Comparison of ENCODE assay signal across 8 mouse cellular contexts in the genomic region with DNA sequence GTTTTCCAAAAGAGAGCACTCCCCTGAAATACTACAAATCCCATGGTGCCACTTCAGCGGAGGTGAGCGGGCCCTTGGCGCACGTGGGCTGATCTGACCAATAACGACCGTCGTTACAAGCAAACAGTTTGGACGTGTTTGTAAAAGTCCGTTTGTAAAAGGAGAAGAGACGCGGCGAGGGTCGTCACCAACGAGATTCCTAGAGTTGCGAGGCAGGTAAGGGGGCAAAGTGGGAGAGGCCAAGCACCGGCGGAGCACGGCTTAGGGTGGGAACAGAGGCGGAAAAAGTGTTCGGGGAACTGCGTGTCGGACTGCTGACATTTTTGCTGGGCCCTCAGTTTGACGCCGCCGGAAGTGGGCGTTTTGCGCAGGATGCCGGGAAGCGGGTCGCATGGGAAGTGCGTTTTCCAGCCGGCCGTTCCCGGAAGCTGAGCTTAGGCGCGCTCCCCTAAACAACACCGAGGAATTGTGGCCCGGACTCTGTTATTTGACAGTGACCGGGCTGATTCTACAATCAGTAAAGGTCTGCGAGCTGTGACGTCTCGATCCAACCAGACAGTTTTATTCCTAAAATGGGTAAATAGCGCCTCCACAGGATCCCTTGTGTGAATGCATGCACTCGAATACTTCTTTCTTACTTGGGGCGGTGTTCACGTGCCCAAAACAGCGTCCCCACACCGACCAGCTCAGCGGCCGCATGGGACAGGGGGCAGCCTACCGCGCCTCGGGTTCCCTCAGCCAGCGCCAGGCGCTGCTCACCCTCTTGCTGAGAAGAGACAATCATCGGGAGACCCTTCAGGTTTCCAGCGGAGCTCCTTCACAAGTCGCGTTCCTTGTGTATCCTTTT. TPM values are rescaled to one million over a fixed set of nuclear protein-coding genes. Genes with fewer than 3 reads are reported as not detected.
DNase-seq lines count a peak whose midpoint lies in the region; ATAC-seq lines count a peak whose summit lies in the region.

TSS of gene C87436 (plus strand) at position 103 of the 847 bp plus-strand sequence.

- H3K27me3 ChIP-seq in hindbrain, embryonic 16.5 days (replicated peaks; ENCODE audit: control insufficient read depth, insufficient read depth, low read length), result no peaks in the 10 kb centered on the region

- peak within 1 kb of the TSS; percentile 87 for H3K9ac ChIP-seq in hindbrain, embryonic 16.5 days (ENCODE audit: low read depth, low read length)

- peak within 1 kb of the TSS; percentile 90 for H3K27ac ChIP-seq in hindbrain, embryonic 16.5 days (ENCODE audit: low read depth, low read length)
- H3K27ac ChIP-seq in macrophage, result peak within 1 kb of the TSS; percentile 96

- peaks cover 13% of the 10 kb centered on the region for H3K36me3 ChIP-seq in hindbrain, embryonic 16.5 days (ENCODE audit: control insufficient read depth, insufficient read depth, low read length)
- no peaks in the 10 kb centered on the region; the same call in 1 of the 2 replicates for H3K36me3 ChIP-seq in macrophage (ENCODE audit: inconsistent target)

- H3K79me2 ChIP-seq in macrophage (ENCODE audit: inconsistent target), result peaks cover 17% of the 10 kb centered on the region

- peak within 1 kb of the TSS; percentile 89 for H3K4me2 ChIP-seq in hindbrain, embryonic 16.5 days (ENCODE audit: low read length)

- under 1% methylated on average over 59 of the region's 59 CpGs for WGBS in hindbrain, embryonic 16.5 days
- 1% methylated on average over 57 of the region's 59 CpGs for WGBS in macrophage (ENCODE audit: missing documents)

- H3K4me1 ChIP-seq in hindbrain, embryonic 16.5 days (ENCODE audit: control insufficient read depth, insufficient read depth, low read depth, low read length), result peaks cover 13% of the 10 kb centered on the region

- peak within 1 kb of the TSS; percentile 89 for H3K4me3 ChIP-seq in hindbrain, embryonic 16.5 days (ENCODE audit: low read length)
- peak within 1 kb of the TSS; percentile 89 for H3K4me3 ChIP-seq in macrophage (ENCODE audit: inconsistent target)

- no peaks in the 10 kb centered on the region for H3K9me3 ChIP-seq in hindbrain, embryonic 16.5 days (ENCODE audit: control insufficient read depth, low read length)

- peak; percentile 87 for DNase-seq in WW6 (ENCODE audit: low read depth, low spot score)
- DNase-seq in cerebellum, postnatal 4 days (ENCODE audit: low spot score in 2 of 2), result peak; percentile 90
- peak; percentile 95 for DNase-seq in gastrocnemius, adult 18-20 months (ENCODE audit: low spot score)
- DNase-seq in left cerebral cortex, adult 18-20 months (ENCODE audit: low spot score in 2 of 2), result peak; percentile 96 to 97
- DNase-seq in right cerebral cortex, adult 18-20 months, result peak; percentile 96
- peak; percentile 80 for DNase-seq in urinary bladder, postnatal 10 days (ENCODE audit: low spot score)

- ATAC-seq in hindbrain, embryonic 16.5 days, result peak; percentile 96

RNA-seq across cellular contexts. Expression of gene C87436, which starts in this region (rescaled TPM):
- 1 to 10 TPM; 9.2 to 10.0 TPM for total RNA-seq in gastrocnemius, adult 18-20 months (2021)
- 21.4 and 22.9 TPM in 2 replicates for polyA plus RNA-seq in hindbrain, embryonic 16.5 days (2015; fragmentation: Nextera tagmentation; extraction: Ambion mirVana)
- total RNA-seq in left cerebral cortex, adult 18-20 months (2021), result 10 to 100 TPM; 21.6 to 22.8 TPM
- total RNA-seq in macrophage (2018; cell fraction: chromatin; rRNA removed), result 10 to 100 TPM in 18 of 26 experiments, 1 to 10 TPM in 8; 3.5 to 42.6 (median 15.7) TPM
- 10 to 100 TPM in 8 of 26 experiments, 1 to 10 TPM in 18; 3.0 to 14.3 (median 9.1) TPM for total RNA-seq in macrophage (2018; cell fraction: cytosol; rRNA removed)
- 10 to 100 TPM in 14 of 26 experiments, 1 to 10 TPM in 12; 2.6 to 39.4 (median 12.5) TPM for total RNA-seq in macrophage (2018; cell fraction: nucleus; rRNA removed)
- 8.0 to 12.3 TPM (median 8.9 TPM) in 3 replicates for polyA plus RNA-seq in macrophage (2018)

Comparison
In these comparisons a context has a peak if more than half of its experiments do, and no peak if none do; other contexts are left out.
1. Peak in every context shown above with its lines: DNase-seq, ATAC-seq, H3K4me3 ChIP-seq and H3K27ac ChIP-seq.